Mouse (Mus musculus): ENCODE results near the gene Numbl.
"Not testable (repeated sequence)": the region's sequence is repeated elsewhere in the genome, so short reads cannot be mapped to it uniquely, and the experiment has no call there.

Numbl gene

GRCm38 (mm10) chr7:27258205-27258899 lies at the start of gene Numbl:
TSS of gene Numbl (plus strand) at chr7:27258433.
- in situ Hi-C loops (cut with MboI; ENCODE audit: unreplicated experiment in 2 of 2) = no loop called here

DNA sequence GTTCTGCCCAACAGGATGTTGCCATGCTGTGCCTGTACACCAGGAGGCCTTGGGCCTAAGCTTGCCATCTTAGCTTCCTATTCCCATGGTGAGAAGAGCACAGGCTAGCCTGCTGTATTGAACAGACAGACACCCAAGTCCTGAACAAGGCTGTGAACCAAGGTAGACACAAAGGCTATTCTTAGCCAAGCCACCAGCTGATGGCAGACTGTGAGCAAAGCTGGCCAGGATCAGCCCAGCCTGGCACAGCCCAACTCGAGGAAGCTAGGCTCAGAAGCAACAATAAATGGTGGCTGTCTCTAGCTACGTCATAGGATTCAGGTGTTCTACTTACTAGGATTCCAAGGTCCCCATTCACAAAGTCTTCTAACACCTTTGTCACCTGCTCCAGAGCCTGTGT lies 45.6 kb upstream of the Numbl start:
- in situ Hi-C loops (cut with MboI; ENCODE audit: unreplicated experiment in 2 of 2) = no loop called here

- in situ Hi-C loops (cut with MboI; ENCODE audit: unreplicated experiment in 2 of 2) = no loop called here
Measured at GRCm38 (mm10) chr7:27218586-27218985, 39.6 kb upstream of the Numbl start.

- in situ Hi-C loops (cut with MboI; ENCODE audit: unreplicated experiment in 2 of 2) = no loop called here
Measured at GRCm38 (mm10) chr7:27219937-27220336, 38.3 kb upstream of the Numbl start.

DNA sequence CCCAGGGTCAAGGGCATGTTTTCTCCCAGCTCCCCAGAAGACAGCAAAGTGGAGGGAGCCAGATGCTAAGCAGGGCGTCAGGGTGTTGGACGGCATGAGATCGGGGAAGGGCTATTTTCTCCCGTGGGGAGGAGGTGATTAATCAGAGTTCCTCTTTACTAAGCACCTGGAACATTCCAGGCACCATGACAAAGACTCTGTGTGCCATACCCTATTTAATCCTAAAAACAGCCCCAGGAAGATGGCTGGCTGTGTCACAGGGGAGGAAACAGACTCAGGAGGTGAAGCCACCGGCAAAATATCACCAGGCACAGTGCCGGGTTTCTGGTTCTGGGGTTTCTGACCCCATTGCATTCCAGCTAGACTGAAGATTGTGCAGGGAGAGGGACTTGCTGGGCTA lies 36.3 kb upstream of the Numbl start:
- in situ Hi-C loops (cut with MboI; ENCODE audit: unreplicated experiment in 2 of 2) = no loop called here

GRCm38 (mm10) chr7:27222538-27222937 lies 35.7 kb upstream of the Numbl start:
- in situ Hi-C loops (cut with MboI; ENCODE audit: unreplicated experiment in 2 of 2) = no loop called here

- in situ Hi-C loops (cut with MboI; ENCODE audit: unreplicated experiment in 2 of 2) = loop anchor here in 1 of 2 experiments (5.0 kb wide), 1 partner anchor 38 kb away; no protein-coding TSS in a partner anchor
Measured at GRCm38 (mm10) chr7:27224877-27225575, 33.2 kb upstream of the Numbl start.

- in situ Hi-C loops (cut with MboI; ENCODE audit: unreplicated experiment in 2 of 2) = loop anchor here in 1 of 2 experiments (5.0 kb wide), 1 partner anchor 40 kb away; no protein-coding TSS in a partner anchor
Measured at GRCm38 (mm10) chr7:27227276-27227675, 31.0 kb upstream of the Numbl start.

GRCm38 (mm10) chr7:27227676-27228075 lies 30.6 kb upstream of the Numbl start:
- in situ Hi-C loops (cut with MboI; ENCODE audit: unreplicated experiment in 2 of 2) = loop anchor here in 1 of 2 experiments (5.0 kb wide), 1 partner anchor 40 kb away; no protein-coding TSS in a partner anchor

DNA sequence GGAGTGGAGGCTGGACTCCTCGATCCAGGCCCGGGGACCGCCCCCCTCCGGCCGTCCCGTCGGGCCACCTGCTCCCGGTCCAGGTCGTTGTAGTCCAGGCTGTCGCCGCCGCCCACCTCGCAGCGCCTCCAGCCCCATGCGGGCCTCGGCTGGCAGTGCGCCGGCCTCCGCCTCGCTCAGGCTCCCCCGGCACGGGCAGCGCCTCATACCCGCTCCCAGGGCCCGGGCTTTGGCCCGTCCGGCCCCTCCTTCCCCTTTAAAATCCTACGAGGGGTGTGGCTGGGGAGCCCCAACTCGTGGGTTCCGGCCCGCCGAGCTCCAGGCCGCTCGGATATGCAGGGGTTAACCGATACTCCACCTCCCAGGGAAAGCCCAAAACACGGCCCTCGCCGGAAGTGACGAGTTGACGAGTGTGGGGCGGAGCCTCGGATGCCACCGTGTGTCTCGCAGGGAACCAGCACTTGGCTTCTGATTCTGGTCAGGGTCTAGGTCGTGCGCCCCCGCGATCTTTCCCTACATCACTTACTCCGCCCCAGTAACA lies 29.9 kb upstream of the Numbl start, which contains the start of gene Itpkc:
Gene Itpkc (minus strand): TSS at position 381 of the 541 bp plus-strand sequence.
- in situ Hi-C loops (cut with MboI; ENCODE audit: unreplicated experiment in 2 of 2) = loop anchor here in 1 of 2 experiments (5.0 kb wide), 1 partner anchor 41 kb away; no protein-coding TSS in a partner anchor

DNA sequence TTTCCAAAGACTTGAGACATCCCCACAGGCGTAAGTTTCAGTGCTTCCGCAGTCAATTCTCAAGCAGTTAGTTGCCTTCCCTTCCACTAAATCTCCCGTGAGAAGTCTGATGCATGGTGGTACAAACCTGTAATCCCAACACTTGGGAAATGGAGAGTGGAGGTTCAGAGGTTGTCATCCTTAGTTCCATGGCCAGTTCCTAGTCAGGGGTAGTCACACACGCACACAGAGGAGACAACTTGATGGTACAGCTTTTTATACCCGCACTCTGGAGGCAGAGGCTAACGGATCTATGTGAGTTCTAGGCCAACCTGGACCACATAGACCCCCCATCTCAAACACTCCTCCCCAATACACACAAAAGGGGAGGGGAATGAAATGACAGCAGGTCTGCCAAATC lies 29.4 kb upstream of the Numbl start:
- in situ Hi-C loops (cut with MboI; ENCODE audit: unreplicated experiment in 2 of 2) = loop anchor here in 1 of 2 experiments (5.0 kb wide), 1 partner anchor 42 kb away; no protein-coding TSS in a partner anchor

GRCm38 (mm10) chr7:27230781-27231180 lies 27.5 kb upstream of the Numbl start:
- in situ Hi-C loops (cut with MboI; ENCODE audit: unreplicated experiment in 2 of 2) = no loop called here

DNA sequence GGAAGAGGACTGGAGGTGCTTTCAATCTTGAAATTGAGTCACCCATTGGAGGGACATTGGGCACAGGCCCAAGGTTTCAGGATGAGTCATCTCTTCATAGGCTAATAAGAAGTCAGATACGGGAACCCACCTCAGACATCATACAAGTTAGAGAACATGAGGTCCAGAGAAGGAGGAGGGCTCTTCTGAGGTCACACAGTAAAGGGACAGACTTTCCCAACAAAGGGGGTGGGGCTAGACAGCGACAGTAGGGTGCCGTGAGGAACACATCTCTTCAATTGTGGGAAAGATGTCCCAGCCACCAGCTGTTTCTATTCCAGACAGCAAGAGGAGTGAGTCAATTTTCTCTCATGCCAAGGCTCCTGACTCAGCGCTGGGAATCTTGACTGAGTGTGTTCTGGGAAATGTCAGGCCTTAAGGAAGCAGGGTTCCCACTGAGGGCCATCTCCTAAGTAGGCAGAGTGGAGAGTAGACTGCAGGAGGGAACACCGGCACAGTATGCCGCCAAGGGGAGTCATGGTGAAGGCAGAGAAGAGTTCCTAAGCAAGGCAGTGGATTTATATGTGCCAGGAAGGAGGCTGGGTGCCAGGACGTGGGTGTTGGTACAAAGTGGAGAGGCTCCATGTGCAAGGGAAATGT lies 26.4 kb upstream of the Numbl start:
- in situ Hi-C loops (cut with MboI; ENCODE audit: unreplicated experiment in 2 of 2) = no loop called here

DNA sequence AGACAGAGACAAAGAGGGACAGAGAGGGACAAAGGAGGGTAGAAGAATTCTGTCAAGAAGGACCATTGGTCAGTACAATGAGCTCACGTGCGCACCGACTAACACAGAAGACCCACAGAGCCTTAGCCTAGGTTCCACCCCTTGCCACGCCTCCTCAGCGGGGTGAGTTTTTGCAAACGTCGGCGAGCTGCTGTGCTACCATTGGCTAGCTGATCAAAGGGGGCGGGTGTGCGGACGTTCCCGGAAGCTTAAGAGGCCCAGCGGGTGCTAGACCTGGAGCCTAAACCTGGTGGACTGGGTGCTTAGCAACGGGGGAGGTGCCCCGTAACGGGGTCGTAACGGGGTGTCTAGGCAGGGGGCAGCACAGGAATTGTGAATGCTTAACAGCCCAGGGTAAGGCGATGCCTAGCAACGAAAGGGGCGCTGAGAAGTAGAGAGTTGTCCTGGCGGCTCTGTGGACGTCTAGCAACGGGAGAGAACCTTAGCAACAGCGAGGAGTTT lies 25.4 kb upstream of the Numbl start, which contains the start of gene Coq8b:
Gene Coq8b (plus strand): TSS at position 243 of the 501 bp plus-strand sequence.
- in situ Hi-C loops (cut with MboI; ENCODE audit: unreplicated experiment in 2 of 2) = no loop called here

DNA sequence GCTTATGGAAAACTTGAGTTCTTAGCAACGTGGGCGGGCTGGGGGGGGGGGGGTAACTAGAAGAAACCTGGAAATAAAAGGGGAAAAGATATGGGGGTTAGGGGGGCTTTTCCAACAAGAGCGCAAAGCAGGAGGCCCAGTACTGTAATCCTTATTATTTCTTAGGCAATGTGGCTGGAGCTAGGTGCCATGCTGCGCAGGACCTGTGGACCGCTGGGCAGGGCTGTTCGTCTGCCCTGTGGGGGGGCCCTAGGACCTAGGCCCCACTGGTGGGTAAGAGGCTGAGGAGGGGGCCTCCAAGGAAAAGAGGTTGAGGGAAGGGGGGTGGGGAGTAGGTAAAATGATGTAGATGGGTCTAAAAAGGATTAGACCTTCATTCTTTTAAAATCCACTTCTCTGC lies 24.9 kb upstream of the Numbl start:
- in situ Hi-C loops (cut with MboI; ENCODE audit: unreplicated experiment in 2 of 2) = no loop called here

DNA sequence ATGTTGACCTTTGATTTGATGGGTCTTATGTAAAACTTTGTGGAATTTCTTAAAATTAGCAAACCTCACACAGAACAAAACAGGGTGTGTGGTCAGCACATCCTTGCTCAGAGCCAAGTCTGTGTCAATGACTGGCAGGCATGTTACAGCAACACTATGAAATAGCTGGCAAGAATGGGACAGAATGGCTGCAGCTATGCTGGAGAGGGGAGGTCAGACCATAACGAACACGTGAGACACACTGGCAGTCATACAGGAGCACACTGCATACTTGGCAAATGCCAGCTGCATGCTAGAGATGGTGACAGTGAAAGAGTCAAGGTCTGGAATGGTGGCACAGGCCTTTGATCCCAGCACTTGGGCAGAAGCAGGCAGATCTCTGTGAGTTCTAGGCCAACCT lies 22.5 kb upstream of the Numbl start:
- in situ Hi-C loops (cut with MboI; ENCODE audit: unreplicated experiment in 2 of 2) = no loop called here

DNA sequence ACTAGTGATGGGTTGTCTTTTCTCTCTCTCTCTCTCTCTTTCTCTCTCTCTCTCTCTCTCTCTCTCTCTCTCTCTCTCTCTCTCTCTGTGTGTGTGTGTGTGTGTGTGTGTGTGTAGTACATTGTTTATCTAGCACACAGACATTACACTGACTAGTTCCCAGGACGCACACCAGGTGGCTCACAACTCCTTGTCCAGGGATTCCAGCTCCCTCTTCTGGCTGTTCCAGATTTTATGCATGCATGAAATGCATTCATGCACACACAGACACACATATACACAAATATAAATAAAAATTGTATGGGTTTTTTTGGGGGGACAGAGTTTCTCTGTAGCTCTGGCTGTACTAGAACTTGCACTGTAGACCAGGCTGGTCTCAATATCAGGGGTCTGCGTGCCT lies 20.7 kb upstream of the Numbl start:
- in situ Hi-C loops (cut with MboI; ENCODE audit: unreplicated experiment in 2 of 2) = no loop called here

DNA sequence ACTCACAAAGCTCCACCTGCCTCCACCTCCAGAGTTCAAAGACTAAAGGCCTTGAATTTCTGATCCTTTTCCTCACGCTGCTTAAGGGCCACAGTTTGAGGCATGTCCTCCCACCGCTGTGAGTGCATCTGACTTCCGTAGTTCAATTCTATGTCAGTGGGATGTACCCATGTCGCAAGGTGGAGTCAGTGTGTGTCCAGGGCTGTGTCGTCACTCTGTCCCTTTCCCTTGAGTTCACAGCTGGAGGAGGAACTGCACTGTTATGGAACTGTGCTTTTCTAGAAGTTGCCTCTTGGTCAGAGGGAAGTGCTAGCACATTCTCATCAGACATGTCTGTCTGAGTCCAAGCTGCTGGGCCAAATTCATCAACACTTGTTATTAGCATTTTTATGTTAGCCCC lies 19.7 kb upstream of the Numbl start:
- in situ Hi-C loops (cut with MboI; ENCODE audit: unreplicated experiment in 2 of 2) = no loop called here

GRCm38 (mm10) chr7:27243211-27243610 lies 15.0 kb upstream of the Numbl start:
- in situ Hi-C loops (cut with MboI; ENCODE audit: unreplicated experiment in 2 of 2) = no loop called here

GRCm38 (mm10) chr7:27244088-27244487 lies 14.1 kb upstream of the Numbl start:
- in situ Hi-C loops (cut with MboI; ENCODE audit: unreplicated experiment in 2 of 2) = not testable (repeated sequence)

GRCm38 (mm10) chr7:27249146-27249545 lies 9.1 kb upstream of the Numbl start:
- in situ Hi-C loops (cut with MboI; ENCODE audit: unreplicated experiment in 2 of 2) = no loop called here

Data from v-Abl transformed pro-B cells (cell line).